Mouse (Mus musculus) B cell, adult 2 months (primary cell): ENCODE measurements around the gene Atf3.

Source experiments
- DNase-seq, 2 experiments: peaks; one replicate each; pipeline ENCODE4 v3.0.0; 2022

Atf3 gene

DNA sequence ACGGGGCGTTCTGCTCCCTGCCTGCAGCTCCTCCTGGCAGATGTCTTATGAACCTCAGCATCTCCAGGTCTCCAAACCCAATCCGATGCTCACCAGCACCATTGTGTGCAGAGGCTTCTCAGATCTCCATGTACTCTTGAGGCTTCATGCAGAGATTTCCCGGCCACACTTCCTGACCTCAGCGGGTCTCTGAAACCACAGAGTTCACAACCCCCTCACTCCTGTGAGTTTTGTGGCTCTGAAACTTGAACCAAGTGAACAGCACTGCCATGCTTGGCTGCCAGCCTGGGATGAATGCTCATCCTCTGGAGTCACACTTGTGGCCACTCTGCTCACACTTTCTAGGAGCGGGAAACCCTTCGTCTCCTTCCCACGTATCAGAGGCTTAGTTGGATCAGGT is 76.9 kb downstream of the Atf3 start:
- no peak for DNase-seq

DNA sequence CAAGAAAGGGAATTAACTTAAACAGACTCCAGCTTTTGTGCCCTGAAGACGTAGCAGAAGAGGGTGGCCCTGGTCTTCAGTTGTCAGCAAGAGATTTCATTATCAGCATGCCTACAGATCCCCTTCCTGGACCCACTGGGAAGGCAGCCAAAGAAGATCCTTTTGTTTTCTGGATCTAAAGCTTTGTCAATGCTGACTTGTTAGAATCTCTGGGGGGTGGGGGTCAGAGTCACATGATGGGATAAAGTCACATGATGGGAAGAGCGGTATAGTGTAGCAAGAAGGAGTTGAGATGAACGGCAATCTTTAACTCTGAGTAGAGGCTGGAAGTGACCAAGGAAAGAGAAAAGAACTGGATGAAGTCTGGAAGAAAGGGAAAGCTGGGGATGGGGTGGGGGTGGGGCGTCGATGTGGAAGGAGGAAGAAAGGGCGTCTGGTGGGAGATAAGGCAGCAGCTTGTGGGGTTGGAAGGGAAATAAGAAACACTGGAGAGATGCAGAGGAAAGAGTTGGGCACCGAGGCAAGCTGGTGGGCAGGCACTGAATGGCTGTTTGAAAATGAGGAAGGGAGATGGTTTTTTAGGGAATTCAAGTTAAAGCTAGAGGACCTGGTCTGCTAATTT is 78.9 kb downstream of the Atf3 start:
- DNase-seq = no peak

DNA sequence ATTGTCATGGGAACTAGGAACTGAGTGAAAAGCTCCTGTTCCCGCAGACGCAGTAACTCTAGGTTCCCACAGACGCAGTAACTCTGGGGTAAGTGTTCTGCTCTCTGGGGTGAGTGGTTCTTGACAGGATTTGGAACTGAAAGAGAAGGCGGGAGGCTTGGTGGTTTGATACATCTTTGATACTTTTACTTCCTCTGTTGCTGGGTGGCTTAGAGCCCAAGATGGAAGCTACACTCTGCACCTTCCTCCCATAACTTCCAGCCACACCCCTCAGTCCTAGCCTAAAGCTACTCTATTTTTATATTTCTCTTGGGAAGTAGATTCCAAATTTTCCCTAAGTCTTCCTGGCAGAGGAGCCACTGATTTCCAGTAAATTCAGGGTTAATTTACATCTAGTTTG is 79.4 kb downstream of the Atf3 start:
- DNase-seq = no peak

DNA sequence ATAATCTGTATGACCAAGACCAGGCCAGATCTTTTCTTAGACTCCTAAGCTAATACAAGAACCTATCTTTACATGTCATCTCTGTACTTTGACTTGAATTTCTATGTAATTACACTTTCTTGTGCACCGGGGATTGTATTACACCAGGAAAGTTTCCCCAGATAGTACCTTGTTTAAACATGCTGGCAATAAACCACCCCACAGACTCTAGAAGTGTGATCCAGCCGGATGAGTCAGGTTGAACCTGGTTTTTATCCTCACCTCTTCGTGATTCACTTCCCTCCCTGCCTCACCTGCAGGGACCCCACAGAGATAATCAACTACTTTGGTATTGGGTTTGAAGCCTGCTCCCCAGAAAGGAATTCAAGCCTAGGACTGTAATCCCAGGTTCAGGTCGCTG is 82.4 kb downstream of the Atf3 start:
- no peak for DNase-seq

DNA sequence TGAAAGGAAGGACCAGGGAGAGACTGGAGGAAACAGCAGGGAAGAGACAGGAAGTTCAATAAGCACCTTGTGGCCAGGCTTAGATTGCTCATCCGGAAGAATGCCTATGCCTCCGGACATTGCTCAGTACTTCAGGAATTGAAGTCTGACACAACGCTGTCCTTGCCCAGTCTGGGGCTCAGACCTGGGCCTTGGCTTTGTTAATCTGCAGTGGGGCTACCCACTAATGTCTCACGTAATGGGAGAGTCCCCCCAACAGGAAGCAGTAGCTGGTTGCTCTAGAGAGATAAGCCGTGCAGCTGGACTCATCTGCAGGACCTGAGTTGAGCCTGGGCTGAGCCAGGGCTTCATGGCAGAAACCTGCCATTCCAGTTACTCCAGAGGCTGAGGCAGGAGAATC is 84.9 kb downstream of the Atf3 start:
- no peak for DNase-seq

DNA sequence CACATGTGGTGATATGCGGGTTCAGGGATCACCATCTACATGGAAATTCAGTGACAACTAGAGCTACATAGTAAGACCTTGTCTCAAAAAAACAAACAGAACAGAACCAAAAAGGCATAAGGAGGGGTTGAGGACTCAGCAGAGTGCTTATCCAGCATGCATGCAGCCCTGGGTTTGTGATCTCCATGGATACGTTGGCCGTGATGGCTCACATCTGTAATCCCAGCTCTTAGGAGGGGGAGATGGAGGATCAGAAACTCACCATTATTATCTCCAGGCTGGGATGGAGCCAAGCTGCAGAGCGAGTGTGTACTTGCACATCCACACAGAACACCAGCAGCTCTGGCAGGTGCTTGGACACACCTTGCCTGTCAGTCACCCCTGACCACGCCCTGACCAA is 85.6 kb downstream of the Atf3 start:
- no peak for DNase-seq

DNA sequence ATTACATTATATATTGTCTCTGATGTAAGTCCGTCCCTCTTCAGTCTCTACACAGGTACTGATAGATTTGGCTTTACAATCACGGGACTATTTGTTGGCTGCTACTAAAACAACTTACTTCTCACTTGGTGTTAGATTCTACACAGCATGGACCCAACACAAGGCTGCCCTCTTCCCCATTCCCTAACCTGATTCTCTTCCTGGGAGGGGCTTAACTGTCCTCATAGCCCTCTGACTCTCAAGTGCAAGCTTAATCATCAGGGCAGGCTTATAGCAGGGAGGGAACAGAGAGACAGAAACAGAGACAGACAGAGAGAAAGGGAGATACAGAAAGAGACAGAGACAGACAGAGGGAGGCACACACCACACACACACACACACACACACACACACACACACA is 86.1 kb downstream of the Atf3 start:
- no peak for DNase-seq

DNA sequence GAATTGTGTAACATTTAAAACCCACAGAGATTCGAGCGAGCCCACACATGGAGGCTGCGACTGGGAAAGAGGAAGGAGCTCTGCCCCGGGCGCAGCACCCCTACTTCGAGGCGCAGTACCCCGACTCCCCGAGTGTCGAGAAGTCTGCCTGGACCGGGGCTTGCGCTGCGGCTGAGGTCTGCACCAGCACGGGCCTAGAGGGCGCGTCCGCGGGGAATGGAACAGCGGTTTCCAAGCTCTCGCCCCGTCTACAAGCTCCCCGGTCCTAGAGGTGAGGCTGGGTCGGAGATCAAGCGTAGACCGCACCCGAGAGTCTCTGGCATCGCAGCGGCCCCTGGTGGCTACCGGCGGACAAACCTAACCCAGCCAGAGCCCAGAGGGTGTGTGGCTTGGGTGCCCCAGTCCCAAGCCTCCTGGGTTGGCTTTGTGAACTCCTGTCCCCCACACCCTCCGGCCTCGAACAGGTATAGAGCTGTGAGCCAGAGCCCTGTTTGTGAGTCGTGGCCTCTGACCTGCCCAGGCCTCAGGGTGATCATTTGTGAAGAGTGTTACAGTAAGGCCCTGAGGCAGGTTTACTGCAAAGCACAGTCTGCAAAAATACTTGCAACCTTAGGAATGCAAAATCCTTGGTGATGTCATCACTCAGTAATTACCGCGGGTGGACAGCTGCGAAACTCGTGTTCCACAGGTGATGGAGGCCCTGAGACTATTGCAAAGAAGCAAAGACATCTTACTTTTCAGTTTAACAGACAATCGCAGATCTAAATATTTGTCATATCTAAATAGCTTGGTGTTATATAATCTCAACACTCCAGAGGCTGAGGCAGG is 91.8 kb downstream of the Atf3 start:
- DNase-seq = peak; percentile 82

DNA sequence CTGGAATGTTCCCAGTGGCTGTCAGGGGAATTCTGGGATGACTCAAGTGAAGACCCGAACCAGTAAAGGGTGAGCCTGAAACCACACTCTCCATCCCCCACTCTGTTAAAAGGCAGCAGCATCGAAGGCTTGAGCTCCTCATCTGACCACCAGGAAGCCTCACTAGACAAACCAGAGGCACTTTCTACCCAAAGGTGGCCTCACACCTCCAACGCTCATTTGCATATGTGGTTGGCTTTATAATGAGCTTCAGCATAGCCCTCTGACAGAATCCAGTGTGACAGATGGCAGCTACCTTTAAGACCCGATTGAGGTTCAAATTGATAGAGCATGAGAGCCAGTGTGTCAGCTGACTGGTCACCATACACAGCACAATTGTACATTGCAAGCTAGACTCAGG is 93.6 kb downstream of the Atf3 start:
- DNase-seq = no peak

DNA sequence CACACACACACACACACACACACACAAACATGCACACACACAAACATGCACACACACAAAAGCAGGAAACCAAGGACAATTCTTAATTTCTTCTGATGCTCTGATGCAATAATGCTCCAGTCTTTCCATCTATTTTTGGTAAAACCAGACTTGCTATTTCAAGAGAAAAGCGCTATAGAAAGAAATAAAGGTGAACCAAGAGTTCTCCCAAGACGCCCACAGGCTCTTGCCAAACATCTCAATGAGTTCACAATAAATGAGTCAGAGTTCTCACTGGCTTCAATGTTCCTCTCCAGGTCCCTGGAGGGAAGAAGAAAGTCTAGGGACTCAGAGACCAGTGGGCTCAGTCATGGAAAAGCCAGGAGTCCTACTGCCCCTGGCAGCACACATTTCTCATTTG is 94.1 kb downstream of the Atf3 start:
- no peak for DNase-seq

DNA sequence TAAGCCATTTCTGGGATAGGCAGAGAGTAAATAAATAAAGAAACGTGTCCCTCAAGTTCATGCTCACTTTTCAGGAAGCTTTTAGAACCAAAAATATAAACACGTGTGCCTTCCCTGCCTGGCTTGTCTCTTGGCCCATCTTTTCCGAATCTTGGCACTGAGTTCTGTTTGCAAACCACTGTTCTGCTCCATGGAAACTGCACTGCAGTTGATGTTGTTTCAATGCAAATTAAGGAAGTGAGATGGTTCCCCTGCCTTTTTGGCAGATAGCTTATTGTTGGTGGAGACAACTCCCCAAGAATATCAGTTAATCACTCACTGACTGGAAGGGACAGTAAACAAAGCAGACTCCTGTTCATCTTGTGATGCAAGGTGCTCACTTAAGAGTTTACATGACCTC is 95.1 kb downstream of the Atf3 start:
- DNase-seq = no peak
